Mouse (Mus musculus) CH12.LX (cell line): Measurements from ENCODE around the gene Ica1l.

Experiments
- CHD2 ChIP-seq: IDR thresholded peaks from 2 replicates; pipeline ENCODE4 v1.6.1; 2011; ENCODE audit warnings: low read length, improper control_type of control experiment
- CTCF ChIP-seq, 2 experiments: IDR thresholded peaks in 1 of 2; conservative IDR thresholded peaks in 1 of 2; 2 replicates each; pipeline ENCODE4 v1.5.1; 2011 to 2012; ENCODE audit warnings: low read depth in 2 of 2, low read length in 2 of 2, improper control_type of control experiment in 1 of 2, inconsistent platforms in 1 of 2, mild to moderate bottlenecking in 1 of 2, moderate library complexity in 1 of 2
- ELF1 ChIP-seq: IDR thresholded peaks from 2 replicates; pipeline ENCODE4 v1.6.1; 2014; ENCODE audit warnings: low read depth, mild to moderate bottlenecking, inconsistent platforms, low read length, improper control_type of control experiment
- EP300 ChIP-seq: IDR thresholded peaks from 2 replicates; pipeline ENCODE4 v1.6.1; 2011; ENCODE audit warnings: low read length, improper control_type of control experiment
- JUN ChIP-seq: IDR thresholded peaks from 2 replicates; pipeline ENCODE4 v1.6.1; 2011; ENCODE audit warnings: low read depth, mild to moderate bottlenecking, low read length, improper control_type of control experiment, moderate library complexity; ENCODE audit not compliant: insufficient read depth
- MAX ChIP-seq: IDR thresholded peaks from 2 replicates; pipeline ENCODE4 v1.6.1; 2011; ENCODE audit warnings: low read length, improper control_type of control experiment
- MAZ ChIP-seq: IDR thresholded peaks from 2 replicates; pipeline ENCODE4 v1.6.1; 2012; ENCODE audit warnings: low read depth, mild to moderate bottlenecking, inconsistent platforms, low read length, improper control_type of control experiment, moderate library complexity
- POLR2A ChIP-seq: IDR thresholded peaks from 2 replicates; pipeline ENCODE4 v1.6.1; 2011; ENCODE audit warnings: low read depth, mild to moderate bottlenecking, improper control_type of control experiment, low read length
- ZC3H11A ChIP-seq: IDR thresholded peaks from 2 replicates; pipeline ENCODE4 v1.6.1; 2012; ENCODE audit warnings: low read depth, mild to moderate bottlenecking, inconsistent platforms, low read length, improper control_type of control experiment

DNA sequence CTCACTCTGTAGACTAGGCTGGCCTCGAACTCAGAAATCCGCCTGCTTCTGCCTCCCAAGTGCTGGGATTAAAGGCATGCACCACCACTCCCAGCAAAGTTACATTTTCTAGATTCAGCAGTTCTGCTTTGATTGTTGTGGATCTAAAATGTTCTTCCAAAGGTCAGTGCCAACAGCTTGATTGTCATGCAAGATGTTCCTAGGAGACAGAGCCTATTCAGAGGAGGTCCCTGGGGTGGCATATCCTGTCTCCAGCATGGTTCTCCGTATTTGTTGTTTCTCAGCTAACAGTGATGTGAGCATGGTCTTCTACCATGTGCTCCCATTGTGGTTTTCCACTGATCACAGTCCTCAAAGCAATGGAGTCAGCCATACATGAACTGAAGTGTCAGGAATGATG, 13.3 kb upstream of the Ica1l start:
- TF ChIP-seq ZC3H11A (no peak), CTCF (conservative IDR thresholded peaks at IDR 0.05 in 1 of 2, IDR thresholded peaks at IDR 0.05 in 1 of 2; ENCODE audit: low read depth in 2 of 2, low read length in 2 of 2) (no peak), MAZ (no peak), POLR2A (no peak), ELF1 (no peak), EP300 (no peak), JUN (no peak), CHD2 (no peak), MAX (no peak)
